ENCODE assay signal across 9 mouse cellular contexts in the genomic region with DNA sequence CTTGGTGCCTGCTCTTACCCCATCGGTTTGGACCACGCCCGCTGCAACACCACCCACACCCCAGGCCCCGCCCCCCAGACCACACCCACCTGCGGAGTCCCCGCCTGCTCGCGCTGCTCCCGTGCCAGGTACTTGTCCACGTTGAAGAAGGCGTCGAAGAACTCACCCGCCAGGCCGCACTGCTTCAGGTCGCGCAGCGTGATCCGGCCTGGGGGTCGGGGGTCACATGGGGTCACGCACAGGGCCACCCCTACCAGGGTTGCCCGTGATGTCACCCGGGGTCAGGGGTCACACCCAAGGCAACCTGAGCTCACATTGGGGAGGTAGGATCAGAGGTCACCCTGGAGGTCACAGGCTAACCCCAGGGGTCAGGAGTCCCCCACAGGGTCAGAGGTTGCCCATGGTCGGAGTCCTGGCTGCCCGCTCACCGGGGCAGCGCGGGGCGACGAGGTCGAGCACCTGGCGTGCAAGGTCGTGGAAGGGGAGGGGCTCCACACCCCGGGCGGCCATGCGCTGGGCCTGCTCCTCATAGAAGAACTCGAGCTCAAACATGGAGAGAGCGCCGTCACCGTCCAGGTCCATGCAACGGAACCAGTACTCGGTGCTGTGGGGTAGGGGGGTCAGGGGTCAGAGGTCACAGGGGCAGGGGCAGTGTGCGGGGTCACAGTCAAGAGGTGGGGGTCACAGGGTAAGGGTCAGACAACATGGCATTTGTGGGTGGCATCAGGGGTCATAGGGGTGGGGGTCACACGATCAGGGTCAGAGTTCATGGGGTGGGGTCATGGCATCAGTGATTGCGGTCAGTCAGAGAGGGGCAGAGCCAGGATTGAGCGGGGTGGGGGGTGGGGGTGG. TPM values are rescaled to one million over a fixed set of nuclear protein-coding genes. Genes with fewer than 3 reads are reported as not detected.
DNase-seq lines count a peak whose midpoint lies in the region; ATAC-seq and TF ChIP-seq lines count a peak whose summit lies in the region.
"Had no signal": no experiment of that assay in that cellular context is flagged by ENCODE, and none has a peak within 500 bp of the region (broad histone marks: within the 10 kb centered on the region; RNA-seq: fewer than 3 reads in every experiment).

No protein-coding gene starts in this region.

- intact Hi-C loops in gastrocnemius, postnatal 14 days (cut with DNase I; ENCODE audit: low total_unique reads): loop anchor here (1.0 kb wide), 1 partner anchor 34 kb away; the partner anchor contains the start of gene Ppp2r3d

- ATAC-seq in liver, embryonic 16.5 days (ENCODE audit: low read depth): peak; percentile 22; the same call in 1 of the 2 replicates

- peak overlapping the region; percentile 5 for H3K4me3 ChIP-seq in ES-Bruce4 (ENCODE audit: low read depth, low read length)
- no peak overlapping the region for H3K4me3 ChIP-seq in liver, embryonic 16.5 days (ENCODE audit: low read depth, low read length)
- H3K4me3 ChIP-seq: hindbrain, embryonic 15.5 days had no signal

- no peaks in the 10 kb centered on the region for H3K36me3 ChIP-seq in ES-Bruce4 (ENCODE audit: control insufficient read depth, insufficient read depth, low read length, poor library complexity, severe bottlenecking)
- peaks cover 32% of the 10 kb centered on the region for H3K36me3 ChIP-seq in liver, embryonic 16.5 days (ENCODE audit: control insufficient read depth, insufficient read depth)

- TF ChIP-seq EP300 in ES-Bruce4 (IDR thresholded peaks at IDR 0.05; ENCODE audit: insufficient read depth, low read depth, low read length): no peak

- no peak overlapping the region for H3K4me2 ChIP-seq in liver, embryonic 16.5 days (ENCODE audit: low read depth, low read length)
- H3K4me2 ChIP-seq: hindbrain, embryonic 15.5 days had no signal

- TF ChIP-seq POLR2A in ES-Bruce4 (IDR thresholded peaks at IDR 0.05; ENCODE audit: insufficient read depth, low read length): no peak

- H3K4me1 ChIP-seq in ES-Bruce4 (ENCODE audit: control insufficient read depth, insufficient read depth, low read length): no peaks in the 10 kb centered on the region
- no peaks in the 10 kb centered on the region; the same call in 1 of the 2 replicates for H3K4me1 ChIP-seq in liver, embryonic 16.5 days (ENCODE audit: control insufficient read depth, low read depth, low read length)
- H3K4me1 ChIP-seq: hindbrain, embryonic 15.5 days had no signal

- H3K27me3 ChIP-seq in ES-Bruce4 (ENCODE audit: control insufficient read depth, insufficient read depth, low read length, poor library complexity, severe bottlenecking): no peaks in the 10 kb centered on the region
- H3K27me3 ChIP-seq in liver, embryonic 16.5 days (ENCODE audit: control insufficient read depth, insufficient read depth, low read depth, low read length): no peaks in the 10 kb centered on the region
- H3K27me3 ChIP-seq: hindbrain, embryonic 15.5 days had no signal

- WGBS in liver, embryonic 16.5 days (ENCODE audit: insufficient replicate concordance): 92% methylated on average over 45 of the region's 45 CpGs

- H3K27ac ChIP-seq in ES-Bruce4 (ENCODE audit: insufficient read depth, low read length): peak overlapping the region; percentile 22
- no peak overlapping the region for H3K27ac ChIP-seq in liver, embryonic 16.5 days (ENCODE audit: low read length)
- H3K27ac ChIP-seq: hindbrain, embryonic 15.5 days had no signal

- no peaks in the 10 kb centered on the region for H3K9me3 ChIP-seq in ES-Bruce4 (replicated peaks; ENCODE audit: control insufficient read depth, insufficient read depth, low read length, poor library complexity, severe bottlenecking)
- H3K9me3 ChIP-seq in liver, embryonic 16.5 days (replicated peaks; ENCODE audit: control insufficient read depth, low read length): peaks cover 28% of the 10 kb centered on the region

- no peak overlapping the region for H3K9ac ChIP-seq in ES-Bruce4 (ENCODE audit: low read depth, poor library complexity, severe bottlenecking)
- no peak overlapping the region for H3K9ac ChIP-seq in liver, embryonic 16.5 days (ENCODE audit: low read depth, low read length)
- H3K9ac ChIP-seq: hindbrain, embryonic 15.5 days had no signal

- DNase-seq in kidney, adult 11 months: peak; percentile 21
- no peak for DNase-seq in kidney, adult 18-20 months
- DNase-seq in brain, adult 2 months (ENCODE audit: low read depth, low spot score): peak; percentile 10
- peak; percentile 31 for DNase-seq in gastrocnemius, postnatal 14 days
- peak; percentile 20 to 32 for DNase-seq in kidney, postnatal 4 days
- DNase-seq in urinary bladder, postnatal 14 days (ENCODE audit: low spot score): peak; percentile 7

- no peak for TF ChIP-seq CTCF in ES-Bruce4 (IDR thresholded peaks at IDR 0.05; ENCODE audit: low read depth, low read length)

RNA-seq across cellular contexts. Expression of gene Ppp2r3d, which starts 34.8 kb away (rescaled TPM):
- polyA plus RNA-seq in ES-Bruce4 (2011; ENCODE audit: insufficient read depth, insufficient read length, low read depth, missing spikeins): 41.5 and 43.1 TPM in 2 replicates
- 10 to 100 TPM; 47.1 to 62.1 TPM for total RNA-seq in gastrocnemius, postnatal 14 days (2021)
- 25.9 and 31.4 TPM in 2 replicates for polyA plus RNA-seq in liver, embryonic 16.5 days (2015; fragmentation: Nextera tagmentation; extraction: Ambion mirVana)

RNA-seq across cellular contexts. Expression of gene Gm21836, which starts 51.7 kb away (rescaled TPM):
- not detected in 2 replicates for polyA plus RNA-seq in ES-Bruce4 (2011; ENCODE audit: insufficient read depth, insufficient read length, low read depth, missing spikeins)
- not detected for total RNA-seq in gastrocnemius, postnatal 14 days (2021)
- polyA plus RNA-seq in liver, embryonic 16.5 days (2015; fragmentation: Nextera tagmentation; extraction: Ambion mirVana): not detected in 2 replicates
- polyA plus RNA-seq: hindbrain, embryonic 15.5 days had no signal
